Mouse (Mus musculus) kidney, adult 2 months (tissue): ENCODE results near the gene Slc24a3.

Experiments used
- CTCF ChIP-seq: fragments of 200-500 bp; conservative IDR thresholded peaks from 2 replicates; pipeline ENCODE4 v1.5.1; 2011; ENCODE audit warnings: low read depth, mild to moderate bottlenecking, control low read depth, low read length, moderate library complexity, mixed read lengths; ENCODE audit not compliant: insufficient read depth, insufficient read length
- POLR2A ChIP-seq: fragments of 200-500 bp; IDR thresholded peaks from one replicate; pipeline ENCODE4 v1.6.1; 2011; ENCODE audit warnings: low read depth, low read length, control low read depth

GRCm38 (mm10) chr2:145385773-145386172 is 218.2 kb downstream of the Slc24a3 start:
- TF ChIP-seq CTCF (no peak), POLR2A (no peak)
